Mouse (Mus musculus): ENCODE data around the gene Gm9195. TPM values are rescaled to one million over a fixed set of nuclear protein-coding genes. Genes with fewer than 3 reads are reported as not detected.

The Gm9195 gene
- polyA plus RNA-seq, 1 experiment from 2014 or later, result 0.01 TPM

DNA sequence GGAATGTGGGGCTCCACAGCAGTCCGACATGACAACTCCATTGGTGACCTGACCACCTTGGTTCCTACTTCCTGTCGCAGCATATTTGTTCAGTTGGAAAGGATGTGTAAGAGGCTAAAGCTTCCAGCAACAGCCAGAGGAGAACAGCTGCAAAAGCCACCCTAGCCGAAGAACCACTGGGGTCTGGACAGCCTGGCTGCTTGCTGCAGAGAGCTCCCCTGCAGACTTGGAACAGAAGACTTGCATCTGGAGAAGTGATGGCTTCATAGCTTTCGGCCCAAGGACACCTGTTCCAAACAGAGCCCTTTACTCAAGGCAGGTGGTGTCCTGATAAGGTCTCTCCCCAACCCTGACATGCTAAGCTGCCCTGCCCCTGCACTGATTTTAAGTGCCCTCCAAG lies 102.3 kb downstream of the Gm9195 start:
- H3K27ac ChIP-seq (ENCODE audit: low read length), result no peak overlapping the region
- H3K4me1 ChIP-seq (ENCODE audit: control insufficient read depth, insufficient read depth, low read length), result no peaks in the 10 kb centered on the region
- H3K4me3 ChIP-seq (ENCODE audit: low read length), result no peak overlapping the region
- H3K27me3 ChIP-seq (ENCODE audit: control insufficient read depth, insufficient read depth, low read length), result no peaks in the 10 kb centered on the region
- WGBS, result 65% methylated on average over 4 of the region's 4 CpGs
- H3K36me3 ChIP-seq (ENCODE audit: control insufficient read depth, insufficient read depth), result no peaks in the 10 kb centered on the region
- H3K9ac ChIP-seq (ENCODE audit: low read length), result no peak overlapping the region
- H3K9me3 ChIP-seq (replicated peaks; ENCODE audit: control insufficient read depth, low read length), result no peaks in the 10 kb centered on the region; the same call in 1 of the 2 replicates
- ATAC-seq (replicated peaks; ENCODE audit: extremely low read depth, insufficient read depth, low FRiP score), result no peak
- no peak overlapping the region for H3K4me2 ChIP-seq (ENCODE audit: low read depth, low read length)

DNA sequence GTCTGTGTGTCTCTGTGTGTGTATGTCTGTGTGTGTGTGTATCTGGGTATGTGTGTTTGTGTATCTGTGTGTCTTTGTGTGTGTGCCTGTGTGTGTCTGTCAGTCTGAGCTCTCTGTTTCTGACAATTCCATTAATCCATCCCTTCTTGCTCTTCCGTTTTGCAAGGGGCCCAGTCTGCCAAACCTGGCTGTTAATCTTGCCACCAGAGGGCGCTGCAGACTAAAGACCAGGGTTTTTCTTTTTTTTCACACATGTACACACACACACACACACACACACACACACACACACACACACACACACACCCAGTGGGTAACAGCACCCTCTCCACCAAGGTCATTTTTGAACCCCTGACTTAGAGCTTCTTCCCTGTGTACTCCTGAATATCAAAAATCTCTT lies 114.4 kb downstream of the Gm9195 start:
- Histone ChIP-seq H3K9ac (ENCODE audit: low read length) (no peak overlapping the region), H3K4me2 (ENCODE audit: low read depth, low read length) (no peak overlapping the region), H3K36me3 (ENCODE audit: control insufficient read depth, insufficient read depth) (no peaks in the 10 kb centered on the region), H3K9me3 (replicated peaks; ENCODE audit: control insufficient read depth, low read length) (no peaks in the 10 kb centered on the region), H3K27ac (ENCODE audit: low read length) (no peak overlapping the region), H3K4me3 (ENCODE audit: low read length) (no peak overlapping the region), H3K27me3 (ENCODE audit: control insufficient read depth, insufficient read depth, low read length) (no peaks in the 10 kb centered on the region), H3K4me1 (ENCODE audit: control insufficient read depth, insufficient read depth, low read length) (no peaks in the 10 kb centered on the region)
- WGBS, result 10% methylated on average over 2 of the region's 2 CpGs
- no peak for ATAC-seq (replicated peaks; ENCODE audit: extremely low read depth, insufficient read depth, low FRiP score)

Other genes with a start within 250 kb of the Gm9195 start
- gene Fndc3a, start 218.2 kb upstream of the Gm9195 start, polyA plus RNA-seq (2015; fragmentation: Nextera tagmentation; extraction: Ambion mirVana), result 17.1 and 19.2 TPM in 2 replicates